Mouse (Mus musculus): ENCODE results near the gene Zfp932. TPM values are rescaled to one million over a fixed set of nuclear protein-coding genes. Genes with fewer than 3 reads are reported as not detected.
"Not testable (repeated sequence)": the region's sequence is repeated elsewhere in the genome, so short reads cannot be mapped to it uniquely, and the experiment has no call there.

The Zfp932 gene
- 15.3 and 20.1 TPM in 2 replicates for total RNA-seq (2015)
- total RNA-seq (2017): 39.2 and 50.6 TPM in 2 replicates

DNA sequence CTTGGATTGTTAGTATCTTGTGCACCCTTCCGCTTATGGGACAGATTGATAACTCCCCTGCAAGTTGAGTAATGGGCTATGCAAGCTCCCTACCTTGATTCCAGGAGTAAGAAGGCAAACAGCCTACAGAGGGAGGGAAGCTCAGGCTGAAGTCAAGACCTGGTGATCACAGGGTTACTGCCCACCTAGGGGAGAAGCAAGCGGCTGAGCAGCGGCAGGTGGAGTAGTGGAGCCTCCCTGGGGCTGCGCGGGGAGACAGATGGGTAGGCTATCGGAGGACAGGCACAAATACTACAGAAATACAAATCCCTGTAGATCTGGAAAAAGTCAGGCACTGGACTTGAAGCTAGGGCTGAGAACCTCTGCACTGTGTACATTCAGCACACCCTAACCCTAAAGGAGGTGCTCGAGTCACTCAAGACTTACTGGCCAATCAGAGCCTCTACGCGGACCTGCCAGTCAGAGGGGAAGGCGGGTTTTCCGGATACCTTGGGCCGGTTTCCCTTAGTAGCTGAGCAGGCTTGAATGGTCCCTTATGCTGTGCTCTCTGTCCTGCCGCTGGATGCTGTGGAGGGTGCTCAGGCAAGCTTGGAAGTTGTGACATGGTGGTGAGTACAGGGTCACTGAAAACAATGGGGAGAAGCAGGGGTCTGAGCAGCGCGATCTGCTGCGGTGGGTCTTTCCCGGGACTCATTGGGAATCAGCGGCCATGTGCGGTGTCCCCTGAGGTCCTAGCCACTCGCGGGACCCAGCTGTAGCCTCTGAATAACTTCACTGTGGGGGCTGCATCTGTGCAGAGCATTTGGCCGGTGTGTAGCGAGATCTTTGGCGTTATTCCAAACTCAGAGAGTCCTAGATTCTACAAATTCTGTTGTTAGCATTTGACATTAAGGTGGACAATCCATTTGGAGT, at the start of gene Zfp932:
Zfp932 (plus strand) TSS at position 496 of the 912 bp plus-strand sequence.
- peak; percentile 99 for ATAC-seq (ENCODE audit: poor library complexity, severe bottlenecking)

DNA sequence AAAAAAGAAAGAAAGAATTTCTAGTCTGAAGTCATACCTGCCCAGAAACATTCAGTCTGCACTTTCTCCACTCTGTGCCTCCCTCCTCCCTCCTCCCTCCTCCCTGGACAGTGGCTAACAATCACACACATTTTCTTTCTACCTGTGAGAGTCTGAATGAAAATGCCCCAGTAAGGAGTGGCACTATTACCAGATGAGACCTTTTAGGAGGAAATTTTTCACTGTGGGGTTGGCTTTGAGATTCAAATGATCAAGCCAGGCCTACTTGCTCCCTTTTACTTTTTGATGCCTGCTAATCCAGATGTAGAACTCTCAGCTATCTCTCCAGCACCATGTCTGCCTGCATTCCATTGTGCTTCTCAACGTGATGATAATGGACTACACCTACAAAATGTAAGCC, 46.0 kb upstream of the Zfp932 start:
- no peak for ATAC-seq (ENCODE audit: poor library complexity, severe bottlenecking)

DNA sequence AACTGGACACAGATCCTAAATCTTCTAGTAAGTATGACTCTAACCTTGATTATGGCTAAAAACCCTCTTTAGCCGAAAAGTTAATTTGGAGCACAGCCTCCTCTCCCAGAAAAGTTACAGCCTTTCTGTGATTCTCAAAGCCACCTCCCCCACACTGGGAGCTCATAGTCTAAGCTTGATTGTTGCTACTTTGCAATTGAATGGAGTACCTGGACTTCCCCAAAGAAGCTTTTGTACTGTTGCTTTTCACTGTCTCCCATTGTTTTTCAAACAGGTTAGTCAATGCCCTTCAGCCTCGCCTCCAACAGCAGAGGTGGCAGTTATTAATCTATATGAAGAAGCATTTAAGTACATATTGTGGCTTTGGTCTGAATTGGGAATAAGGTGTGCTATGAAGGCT, 15.6 kb upstream of the Zfp932 start:
- not testable (repeated sequence) for ATAC-seq (ENCODE audit: poor library complexity, severe bottlenecking)

DNA sequence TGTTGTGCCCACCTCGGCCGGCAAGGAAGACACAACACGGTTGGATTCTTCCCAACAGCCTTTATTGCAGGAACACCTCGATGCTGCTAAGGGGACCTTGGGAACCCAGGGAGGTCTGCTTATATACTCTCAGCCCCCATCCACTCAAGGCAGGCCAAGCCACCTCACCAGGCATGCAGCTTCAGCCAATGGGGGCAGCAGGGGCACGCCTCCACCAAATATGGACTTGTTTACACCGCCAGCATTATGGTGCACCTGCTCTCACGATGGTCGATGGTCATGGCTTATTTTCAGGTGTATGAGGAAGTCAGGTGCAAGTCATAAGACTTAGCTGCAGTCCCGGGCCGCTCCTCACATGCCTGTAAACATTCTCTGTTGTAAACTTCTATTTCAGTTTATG, 860 bp upstream of the Zfp932 start:
- not testable (repeated sequence) for ATAC-seq (ENCODE audit: poor library complexity, severe bottlenecking)

DNA sequence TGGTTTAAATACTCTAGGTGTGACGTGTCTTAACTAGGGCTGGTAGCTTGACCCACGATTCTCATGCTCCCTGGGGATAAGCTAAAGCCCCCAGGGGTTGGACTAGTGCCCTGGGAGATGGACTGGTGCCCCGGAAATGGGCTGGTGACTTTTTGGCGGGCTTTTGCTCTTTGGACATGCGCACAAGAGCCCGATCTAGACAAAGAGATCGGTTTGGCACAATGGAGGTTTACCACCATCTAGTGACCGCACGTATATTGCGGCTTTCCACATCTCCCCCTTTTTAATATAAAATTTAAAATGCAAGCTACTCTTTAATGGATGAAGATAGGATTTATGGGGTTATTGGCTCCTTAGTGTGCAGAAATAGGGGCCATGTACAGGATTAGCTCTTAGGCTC, 19.5 kb downstream of the Zfp932 start:
- not testable (repeated sequence) for ATAC-seq (ENCODE audit: poor library complexity, severe bottlenecking)

DNA sequence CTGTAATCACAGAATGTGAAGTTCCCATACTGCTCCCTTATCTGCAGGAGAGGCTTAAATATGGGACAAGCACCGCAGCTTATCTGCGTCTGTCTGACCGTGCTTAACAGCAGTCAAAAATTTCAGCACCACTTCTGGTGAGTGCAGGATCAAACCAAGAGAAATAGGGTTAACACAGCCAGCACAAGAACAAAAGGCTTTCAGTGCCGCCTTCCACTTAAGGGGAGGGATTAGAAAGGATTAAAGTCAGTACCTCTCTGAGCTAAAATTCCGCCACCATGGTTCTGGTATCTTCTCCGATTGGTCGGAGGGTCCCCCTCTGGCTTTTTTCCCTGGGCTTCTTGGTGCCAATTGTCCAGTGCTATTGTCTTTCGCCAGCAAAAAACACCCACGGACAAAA, 27.0 kb downstream of the Zfp932 start:
- ATAC-seq (ENCODE audit: poor library complexity, severe bottlenecking): no peak

DNA sequence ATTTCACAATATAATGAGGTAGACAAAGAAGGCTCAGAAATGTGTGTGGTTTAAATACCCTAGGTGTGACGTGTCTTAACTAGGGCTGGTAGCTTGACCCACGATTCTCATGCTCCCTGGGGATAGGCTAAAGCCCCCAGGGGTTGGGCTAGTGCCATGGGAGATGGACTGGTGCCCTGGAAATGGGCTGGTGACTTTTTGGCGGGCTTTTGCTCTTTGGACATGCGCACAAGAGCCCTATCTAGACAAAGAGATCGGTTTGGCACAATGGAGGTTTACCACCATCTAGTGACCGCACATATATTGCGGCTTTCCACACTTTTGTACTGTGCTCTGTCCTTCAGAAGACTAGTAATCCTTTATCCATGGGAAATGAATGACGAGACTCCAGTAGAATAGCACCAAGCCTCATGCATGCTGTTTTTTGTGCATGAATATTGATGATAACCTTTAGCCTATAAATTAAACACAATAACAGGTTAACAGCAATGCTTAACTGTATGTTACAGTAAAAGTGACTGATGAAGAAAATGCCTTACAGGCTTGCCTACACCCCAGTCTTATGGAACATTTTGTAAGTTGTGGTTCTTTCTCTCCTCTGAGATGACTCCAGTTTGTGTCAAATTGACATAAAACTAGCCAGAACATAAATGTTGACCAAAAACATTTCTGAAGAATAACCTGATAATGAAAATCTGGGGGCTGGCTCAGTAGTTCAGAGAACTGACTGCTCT, 27.5 kb downstream of the Zfp932 start:
- ATAC-seq (ENCODE audit: poor library complexity, severe bottlenecking): peak; percentile 43; the same call in 1 of the 2 replicates

DNA sequence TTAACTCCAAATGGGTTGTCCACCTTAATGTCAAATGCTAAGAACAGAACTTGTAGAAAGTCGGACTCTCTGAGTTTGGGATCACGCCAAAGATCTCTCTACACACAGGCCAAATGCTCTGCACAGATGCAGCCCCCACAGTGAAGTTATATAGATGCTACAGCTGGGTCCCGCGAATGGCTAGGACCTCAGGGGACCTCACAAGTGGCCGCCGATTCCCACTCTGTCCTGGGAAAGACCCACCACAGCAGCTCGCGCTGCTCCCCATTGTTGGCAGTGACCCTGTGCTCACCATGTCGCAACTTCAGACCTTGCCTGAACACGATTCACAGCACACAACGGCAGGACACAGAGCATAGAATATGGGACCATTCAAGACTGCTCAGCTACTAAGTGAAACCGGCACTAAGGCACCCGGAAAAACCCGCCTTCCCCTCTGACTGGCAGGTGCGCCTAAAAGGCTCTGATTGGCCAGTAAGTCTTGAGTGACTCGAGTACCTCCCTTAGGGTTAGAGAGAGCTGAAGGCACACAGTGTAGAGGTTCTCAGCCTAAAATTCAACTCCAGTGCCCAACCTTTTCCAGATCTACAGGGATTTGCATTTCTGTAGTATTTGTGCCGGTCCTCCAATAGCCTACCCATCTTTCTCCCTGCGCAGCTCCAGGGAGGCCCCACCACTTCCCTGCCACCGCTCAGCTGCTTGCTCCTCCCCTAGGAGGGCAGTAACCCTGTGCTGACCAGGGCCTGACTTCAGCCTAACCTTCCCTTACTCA, 61.5 kb downstream of the Zfp932 start:
- ATAC-seq (ENCODE audit: poor library complexity, severe bottlenecking): peak; percentile 98

Other genes starting within 250 kb of the Zfp932 start
- 14.4 and 15.5 TPM in 2 replicates for gene 4930522L14Rik, start 244.6 kb upstream of the Zfp932 start, total RNA-seq (2015)
- 14.9 and 19.5 TPM in 2 replicates for gene 4930522L14Rik, start 244.6 kb upstream of the Zfp932 start, total RNA-seq (2017)
- gene Gm15446, start 73.1 kb upstream of the Zfp932 start, total RNA-seq (2015): 7.4 and 15.5 TPM in 2 replicates
- 28.0 and 31.8 TPM in 2 replicates for gene Gm15446, start 73.1 kb upstream of the Zfp932 start, total RNA-seq (2017)
- gene Gm17655, start 76.0 kb downstream of the Zfp932 start, total RNA-seq (2015): 12.1 and 13.7 TPM in 2 replicates
- 4.4 and 4.6 TPM in 2 replicates for gene Gm17655, start 76.0 kb downstream of the Zfp932 start, total RNA-seq (2017)
- 0.78 and 0.93 TPM in 2 replicates for gene Gm35315, start 97.9 kb downstream of the Zfp932 start, total RNA-seq (2015)
- 0.29 and 0.37 TPM in 2 replicates for gene Gm35315, start 97.9 kb downstream of the Zfp932 start, total RNA-seq (2017)
- gene Plcxd1, start 103.4 kb downstream of the Zfp932 start, total RNA-seq (2015): not detected in 2 replicates
- 0.11 TPM in 1 of 2 replicates, not detected in the other for gene Plcxd1, start 103.4 kb downstream of the Zfp932 start, total RNA-seq (2017)
- 7.5 and 14.5 TPM in 2 replicates for gene Gtpbp6, start 111.7 kb downstream of the Zfp932 start, total RNA-seq (2015)
- 15.9 and 17.9 TPM in 2 replicates for gene Gtpbp6, start 111.7 kb downstream of the Zfp932 start, total RNA-seq (2017)
- 2.5 and 4.2 TPM in 2 replicates for gene Zfp605, start 113.6 kb downstream of the Zfp932 start, total RNA-seq (2015)
- gene Zfp605, start 113.6 kb downstream of the Zfp932 start, total RNA-seq (2017): 5.9 and 8.1 TPM in 2 replicates
- gene Chfr, start 139.3 kb downstream of the Zfp932 start, total RNA-seq (2015): 45.7 and 49.6 TPM in 2 replicates
- 73.1 and 78.6 TPM in 2 replicates for gene Chfr, start 139.3 kb downstream of the Zfp932 start, total RNA-seq (2017)
- 11.9 and 12.6 TPM in 2 replicates for gene Golga3, start 180.2 kb downstream of the Zfp932 start, total RNA-seq (2015)
- 22.7 and 24.6 TPM in 2 replicates for gene Golga3, start 180.2 kb downstream of the Zfp932 start, total RNA-seq (2017)
- gene Ankle2, start 234.5 kb downstream of the Zfp932 start, total RNA-seq (2015): 59.7 and 62.4 TPM in 2 replicates
- gene Ankle2, start 234.5 kb downstream of the Zfp932 start, total RNA-seq (2017): 86.8 and 106 TPM in 2 replicates